Mouse (Mus musculus) MN1 (cell line): ENCODE data around the gene Prelp.
A peak's percentile ranks its signal among the peaks of the same experiment; 100 is the strongest.
"Not testable (repeated sequence)": the region's sequence is repeated elsewhere in the genome, so short reads cannot be mapped to it uniquely, and the experiment has no call there.

ENCODE experiments used
- DNase-seq: peaks from one replicate; pipeline ENCODE4 v3.0.0-alpha.2; 2016; ENCODE audit warnings: low spot score

Prelp gene

GRCm38 (mm10) chr1:133921304-133921751 is at the start of gene Prelp:
Gene Prelp, minus strand, starts transcription at chr1:133921414.
- no peak for DNase-seq

- DNase-seq, result no peak
Observed at GRCm38 (mm10) chr1:133969427-133969826, 48.2 kb upstream of the Prelp start.

- no peak for DNase-seq
Observed at GRCm38 (mm10) chr1:133968788-133969325, 47.6 kb upstream of the Prelp start.

GRCm38 (mm10) chr1:133967481-133968017 is 46.3 kb upstream of the Prelp start:
- no peak for DNase-seq

GRCm38 (mm10) chr1:133966044-133966443 is 44.8 kb upstream of the Prelp start:
- no peak for DNase-seq

GRCm38 (mm10) chr1:133965298-133965697 is 44.1 kb upstream of the Prelp start:
- no peak for DNase-seq

GRCm38 (mm10) chr1:133964742-133965141 is 43.5 kb upstream of the Prelp start:
- no peak for DNase-seq

- not testable (repeated sequence) for DNase-seq
Observed at GRCm38 (mm10) chr1:133963578-133963977, 42.4 kb upstream of the Prelp start.

GRCm38 (mm10) chr1:133963128-133963527 is 41.9 kb upstream of the Prelp start:
- not testable (repeated sequence) for DNase-seq

GRCm38 (mm10) chr1:133961281-133962134 is 40.3 kb upstream of the Prelp start:
- DNase-seq, result peak; percentile 82

GRCm38 (mm10) chr1:133959521-133959920 is 38.3 kb upstream of the Prelp start:
- no peak for DNase-seq

- no peak for DNase-seq
Observed at GRCm38 (mm10) chr1:133954009-133954408, 32.8 kb upstream of the Prelp start.

- no peak for DNase-seq
Observed at GRCm38 (mm10) chr1:133953261-133953742, 32.1 kb upstream of the Prelp start.

- DNase-seq, result no peak
Observed at GRCm38 (mm10) chr1:133951598-133951997, 30.4 kb upstream of the Prelp start.

- no peak for DNase-seq
Observed at GRCm38 (mm10) chr1:133950061-133950782, 29.0 kb upstream of the Prelp start.

GRCm38 (mm10) chr1:133945106-133945505 is 23.9 kb upstream of the Prelp start:
- no peak for DNase-seq

GRCm38 (mm10) chr1:133941904-133942303 is 20.7 kb upstream of the Prelp start:
- DNase-seq, result no peak

GRCm38 (mm10) chr1:133941158-133941860 is 20.1 kb upstream of the Prelp start:
- no peak for DNase-seq

- no peak for DNase-seq
Observed at GRCm38 (mm10) chr1:133940481-133941092, 19.4 kb upstream of the Prelp start.

GRCm38 (mm10) chr1:133939708-133940107 is 18.5 kb upstream of the Prelp start:
- DNase-seq, result no peak

- DNase-seq, result no peak
Observed at GRCm38 (mm10) chr1:133936169-133936568, 15.0 kb upstream of the Prelp start.
